Mouse (Mus musculus): ENCODE results near the gene Prps1.

GRCm38 (mm10) chrX:140437906-140438305 lies 18.5 kb upstream of the Prps1 start:
- TF ChIP-seq EP300 (IDR thresholded peaks at IDR 0.05; ENCODE audit: insufficient read depth, low read depth, low read length), result no peak
- TF ChIP-seq CTCF (IDR thresholded peaks at IDR 0.05; ENCODE audit: low read depth, low read length), result no peak
- no peak for TF ChIP-seq POLR2A (IDR thresholded peaks at IDR 0.05; ENCODE audit: insufficient read depth, low read length)

Data from ES-Bruce4 (cell line).